Mouse (Mus musculus) neural tube, embryonic 13.5 days (tissue): ENCODE data around the gene Dlg2. TPM values are rescaled to one million over a fixed set of nuclear protein-coding genes. Genes with fewer than 3 reads are reported as not detected.

ENCODE experiments used
- ATAC-seq: fragments of 200-750 bp; cut with Nextera tagmentation; 2 replicates; pipeline ENCODE4 v1.8.0; 2017; ENCODE audit warnings: low read depth, mild to moderate bottlenecking, moderate TSS enrichment, moderate library complexity
- H3K27ac ChIP-seq: fragments of 300-500 bp; sonication (generic); replicated peaks from 2 replicates; pipeline ENCODE4 v1.5.1; 2015; ENCODE audit warnings: moderate library complexity, mild to moderate bottlenecking, inconsistent platforms
- H3K27me3 ChIP-seq: fragments of 300-500 bp; sonication (generic); 2 replicates; pipeline ENCODE4 v1.6.1; 2015; ENCODE audit warnings: mild to moderate bottlenecking, inconsistent platforms
- H3K36me3 ChIP-seq: fragments of 300-500 bp; sonication (generic); 2 replicates; pipeline ENCODE4 v1.6.1; 2015; ENCODE audit warnings: mild to moderate bottlenecking, inconsistent platforms
- H3K4me1 ChIP-seq: fragments of 300-500 bp; sonication (generic); replicated peaks from 2 replicates; pipeline ENCODE4 v1.6.1; 2015; ENCODE audit warnings: inconsistent platforms
- H3K4me2 ChIP-seq: fragments of 300-500 bp; sonication (generic); 2 replicates; pipeline ENCODE4 v1.6.1; 2015; ENCODE audit warnings: inconsistent platforms, mild to moderate bottlenecking, moderate library complexity
- H3K4me3 ChIP-seq: fragments of 300-500 bp; sonication (generic); 2 replicates; pipeline ENCODE4 v1.5.1; 2015; ENCODE audit warnings: mild to moderate bottlenecking, inconsistent platforms
- H3K9ac ChIP-seq: fragments of 300-500 bp; sonication (generic); 2 replicates; pipeline ENCODE4 v1.6.1; 2015; ENCODE audit warnings: moderate library complexity, mild to moderate bottlenecking, inconsistent platforms
- H3K9me3 ChIP-seq: fragments of 300-500 bp; sonication (generic); 2 replicates; pipeline ENCODE4 v1.6.1; 2016; ENCODE audit warnings: inconsistent platforms
- WGBS: fragments of 180-500 bp; shearing (Covaris S2); methylation state at CpG from one replicate; pipeline ENCODE4 v1.1.7; 2015; 5-methylcytosine and 5-hydroxymethylcytosine counted together
- polyA plus RNA-seq: library from polyadenylated mRNA; unstranded; fragments of >200 nt; fragmentation: Nextera tagmentation; extraction: Ambion mirVana; gene quantifications from 2 replicates; pipeline ENCODE4 v1.2.1, GENCODE M21; 2015

The Dlg2 gene
- polyA plus RNA-seq, 1 experiment from 2014 or later = 13.9 TPM

- Histone ChIP-seq H3K4me1 (peaks cover 24% of the 10 kb centered on the region), H3K27ac (no peak overlapping the region), H3K36me3 (no peaks in the 10 kb centered on the region), H3K27me3 (peaks cover 25% of the 10 kb centered on the region), H3K9me3 (no peaks in the 10 kb centered on the region), H3K9ac (peak overlapping the region; percentile 53), H3K4me2 (peak overlapping the region; percentile 60), H3K4me3 (peak overlapping the region; percentile 33)
- 19% methylated on average over 29 of the region's 29 CpGs for WGBS
- peak; percentile 60 for ATAC-seq
Measured at GRCm38 (mm10) chr7:92180591-92181587, 1704.4 kb downstream of the Dlg2 start.

DNA sequence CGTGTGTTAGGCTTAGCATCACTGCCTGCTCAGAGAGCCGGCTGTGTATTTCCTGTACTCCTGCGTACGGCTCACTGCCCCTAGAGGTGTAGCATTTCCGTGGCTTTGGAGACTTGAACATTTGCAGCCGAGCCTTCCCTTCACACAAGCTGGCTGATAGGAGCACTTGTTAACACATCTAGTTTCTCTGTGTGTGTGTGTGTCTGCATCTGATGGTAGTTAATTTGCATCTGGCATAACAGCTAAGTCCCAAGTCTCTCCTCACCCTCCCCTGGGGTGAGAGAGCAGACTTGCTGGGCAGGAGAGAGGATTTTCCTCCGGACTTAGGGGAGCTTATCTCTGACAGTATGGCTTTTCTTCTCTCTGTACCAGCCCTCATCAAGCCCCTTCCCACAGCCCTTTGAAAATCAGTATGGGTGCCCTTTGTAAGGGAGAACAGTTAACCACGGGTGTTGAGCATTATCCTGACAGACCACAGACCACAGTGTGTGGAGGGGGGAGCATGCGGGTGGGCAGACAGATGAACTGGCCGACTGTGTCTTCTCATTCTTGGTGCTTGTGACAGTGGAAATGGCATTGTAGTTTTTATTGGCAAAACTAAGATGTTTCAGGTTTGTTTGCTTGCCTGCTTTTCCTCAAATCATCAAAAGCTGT lies 1705.6 kb downstream of the Dlg2 start:
- H3K4me3 ChIP-seq = 0 out of 2 replicates have a peak overlapping the region, but pooled peaks have one; percentile 3
- peaks cover 24% of the 10 kb centered on the region for H3K4me1 ChIP-seq
- no peaks in the 10 kb centered on the region for H3K36me3 ChIP-seq
- H3K27ac ChIP-seq = no peak overlapping the region
- no peaks in the 10 kb centered on the region for H3K9me3 ChIP-seq
- H3K27me3 ChIP-seq = peaks cover 25% of the 10 kb centered on the region
- H3K9ac ChIP-seq = no peak overlapping the region
- WGBS = 17% methylated on average over 10 of the region's 10 CpGs
- ATAC-seq = peak; percentile 23; the same call in 1 of the 2 replicates
- peak overlapping the region; percentile 60 for H3K4me2 ChIP-seq

DNA sequence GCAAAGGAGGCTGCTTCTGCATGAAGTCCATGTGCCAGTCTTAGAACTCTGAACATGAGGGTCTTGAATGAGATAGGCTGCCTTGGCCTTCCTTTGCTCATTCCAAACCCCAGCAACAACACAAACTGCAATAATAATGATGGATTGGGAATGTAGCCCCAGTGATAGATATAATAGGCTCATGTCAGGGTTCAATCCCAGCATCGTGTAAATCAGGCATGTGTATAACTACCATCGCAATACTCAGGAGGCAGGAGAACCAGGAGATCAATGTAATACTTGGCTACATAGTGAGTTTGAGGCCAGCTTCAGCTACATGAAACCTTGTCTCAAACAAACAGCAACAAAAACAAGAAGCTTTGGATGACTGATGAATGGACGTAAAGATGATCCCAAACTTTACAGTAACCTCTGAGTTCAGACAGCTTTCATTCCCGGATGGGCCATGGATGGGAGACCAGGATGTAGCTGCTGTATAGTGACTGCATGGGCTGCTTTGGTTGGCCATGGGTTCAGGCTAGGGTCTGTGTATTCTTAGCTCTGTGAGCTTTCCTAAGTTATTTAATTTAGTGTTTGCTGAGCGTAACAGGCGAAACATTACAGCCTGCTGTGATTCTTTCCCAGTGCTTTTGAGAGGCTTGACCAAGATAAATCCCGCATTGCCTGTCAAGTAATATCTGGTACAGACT lies 1708.0 kb downstream of the Dlg2 start:
- H3K27ac ChIP-seq = no peak overlapping the region
- H3K4me3 ChIP-seq = no peak overlapping the region
- peaks cover 24% of the 10 kb centered on the region for H3K4me1 ChIP-seq
- no peak overlapping the region for H3K4me2 ChIP-seq
- H3K9me3 ChIP-seq = no peaks in the 10 kb centered on the region
- ATAC-seq = no peak
- 81% methylated on average over 7 of the region's 7 CpGs for WGBS
- no peaks in the 10 kb centered on the region for H3K36me3 ChIP-seq
- no peak overlapping the region for H3K9ac ChIP-seq
- H3K27me3 ChIP-seq = peaks cover 25% of the 10 kb centered on the region

GRCm38 (mm10) chr7:92186341-92186740 lies 1709.9 kb downstream of the Dlg2 start:
- no peak overlapping the region for H3K4me3 ChIP-seq
- H3K27ac ChIP-seq = no peak overlapping the region
- no peaks in the 10 kb centered on the region for H3K9me3 ChIP-seq
- H3K4me2 ChIP-seq = no peak overlapping the region
- ATAC-seq = no peak
- no peak overlapping the region for H3K9ac ChIP-seq
- H3K36me3 ChIP-seq = no peaks in the 10 kb centered on the region
- WGBS = 85% methylated on average over 5 of the region's 5 CpGs
- H3K4me1 ChIP-seq = peaks cover 10% of the 10 kb centered on the region
- H3K27me3 ChIP-seq = peaks cover 7% of the 10 kb centered on the region; the same call in 1 of the 2 replicates

- no peak overlapping the region for H3K9ac ChIP-seq
- WGBS = 72% methylated on average over 6 of the region's 6 CpGs
- H3K36me3 ChIP-seq = no peaks in the 10 kb centered on the region
- H3K27me3 ChIP-seq = no peaks in the 10 kb centered on the region
- no peak overlapping the region for H3K4me2 ChIP-seq
- H3K4me3 ChIP-seq = no peak overlapping the region
- no peak for ATAC-seq
- H3K4me1 ChIP-seq = no peaks in the 10 kb centered on the region
- H3K9me3 ChIP-seq = no peaks in the 10 kb centered on the region
- H3K27ac ChIP-seq = no peak overlapping the region
Measured at GRCm38 (mm10) chr7:92189149-92189548, 1712.7 kb downstream of the Dlg2 start.

DNA sequence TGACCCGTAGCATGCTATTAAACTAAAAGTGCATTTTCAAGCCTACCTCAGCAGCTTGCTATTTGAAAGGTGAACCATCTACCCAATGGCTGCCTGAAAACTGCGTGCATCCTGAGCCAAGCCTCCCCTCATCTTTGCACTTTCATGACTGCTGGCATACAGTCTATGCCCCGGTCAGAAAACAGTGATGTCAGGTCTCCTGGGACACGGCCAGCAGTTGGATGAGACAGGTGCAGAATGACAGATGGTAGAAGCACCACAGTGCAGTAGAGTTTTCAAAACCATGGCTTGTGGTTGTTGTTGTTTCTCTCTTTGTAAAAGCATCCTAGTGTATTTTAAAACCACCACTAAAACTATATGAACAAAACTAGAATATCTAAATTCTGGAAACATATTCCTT lies 1719.5 kb downstream of the Dlg2 start:
- Histone ChIP-seq H3K4me2 (no peak overlapping the region), H3K4me1 (no peaks in the 10 kb centered on the region), H3K9me3 (no peaks in the 10 kb centered on the region), H3K27ac (no peak overlapping the region), H3K36me3 (no peaks in the 10 kb centered on the region), H3K4me3 (no peak overlapping the region), H3K9ac (no peak overlapping the region), H3K27me3 (no peaks in the 10 kb centered on the region)
- no peak for ATAC-seq
- WGBS = 77% methylated on average over 4 of the region's 4 CpGs

GRCm38 (mm10) chr7:92197621-92198020 lies 1721.1 kb downstream of the Dlg2 start:
- H3K27ac ChIP-seq = no peak overlapping the region
- H3K9me3 ChIP-seq = no peaks in the 10 kb centered on the region
- no peak overlapping the region for H3K4me2 ChIP-seq
- H3K9ac ChIP-seq = no peak overlapping the region
- H3K36me3 ChIP-seq = no peaks in the 10 kb centered on the region
- no peaks in the 10 kb centered on the region for H3K27me3 ChIP-seq
- no peak for ATAC-seq
- 71% methylated on average over 3 of the region's 3 CpGs for WGBS
- no peak overlapping the region for H3K4me3 ChIP-seq
- H3K4me1 ChIP-seq = no peaks in the 10 kb centered on the region

- Histone ChIP-seq H3K4me3 (no peak overlapping the region), H3K9ac (no peak overlapping the region), H3K36me3 (no peaks in the 10 kb centered on the region), H3K4me2 (no peak overlapping the region), H3K9me3 (no peaks in the 10 kb centered on the region), H3K27ac (no peak overlapping the region), H3K27me3 (no peaks in the 10 kb centered on the region), H3K4me1 (no peaks in the 10 kb centered on the region)
- ATAC-seq = no peak
- 67% methylated on average over 1 of the region's 1 CpGs for WGBS
Measured at GRCm38 (mm10) chr7:92199131-92199530, 1722.7 kb downstream of the Dlg2 start.

- no peak for ATAC-seq
- no peak overlapping the region for H3K9ac ChIP-seq
- WGBS = 86% methylated on average over 5 of the region's 5 CpGs
Measured at GRCm38 (mm10) chr7:92210701-92211100, 1734.2 kb downstream of the Dlg2 start.

DNA sequence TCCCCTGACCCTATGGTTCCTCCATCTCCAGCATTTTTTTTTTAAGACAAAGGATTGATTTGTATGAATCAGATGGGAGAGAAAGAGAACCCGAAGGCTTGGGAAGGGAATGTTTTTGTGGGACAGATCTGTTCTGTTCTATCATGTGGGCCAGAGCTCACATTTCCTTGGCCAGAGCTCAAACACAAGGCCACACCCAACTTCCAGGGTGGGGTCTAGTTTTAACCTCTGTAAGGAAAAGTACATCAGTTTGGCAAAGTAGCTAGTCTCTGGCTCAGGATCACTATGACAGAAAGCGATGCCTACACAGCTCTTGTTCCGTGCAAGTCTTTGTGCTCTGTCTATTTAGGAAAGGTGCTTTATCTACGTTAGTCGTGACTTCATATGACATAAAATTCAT lies 1737.3 kb downstream of the Dlg2 start:
- WGBS = 89% methylated on average over 5 of the region's 5 CpGs

More at GRCm38 (mm10) chr7:92210701-92211100, 1734.2 kb downstream of the Dlg2 start:
- no peak overlapping the region for H3K4me3 ChIP-seq
- H3K4me1 ChIP-seq = no peaks in the 10 kb centered on the region
- H3K27ac ChIP-seq = no peak overlapping the region
- no peak overlapping the region for H3K4me2 ChIP-seq
- H3K36me3 ChIP-seq = no peaks in the 10 kb centered on the region
- H3K9me3 ChIP-seq = no peaks in the 10 kb centered on the region
- no peaks in the 10 kb centered on the region for H3K27me3 ChIP-seq

GRCm38 (mm10) chr7:92218171-92218570 lies 1741.7 kb downstream of the Dlg2 start:
- H3K4me2 ChIP-seq = no peak overlapping the region
- H3K4me1 ChIP-seq = no peaks in the 10 kb centered on the region
- no peak overlapping the region for H3K9ac ChIP-seq
- no peaks in the 10 kb centered on the region for H3K36me3 ChIP-seq
- no peaks in the 10 kb centered on the region for H3K9me3 ChIP-seq
- H3K27ac ChIP-seq = no peak overlapping the region
- no peak for ATAC-seq
- no peaks in the 10 kb centered on the region for H3K27me3 ChIP-seq
- H3K4me3 ChIP-seq = no peak overlapping the region

More for the DNA sequence above, 1737.3 kb downstream of the Dlg2 start:
- H3K4me2 ChIP-seq = no peak overlapping the region
- H3K9ac ChIP-seq = no peak overlapping the region
- no peaks in the 10 kb centered on the region for H3K27me3 ChIP-seq
- no peak overlapping the region for H3K27ac ChIP-seq
- ATAC-seq = no peak
- no peaks in the 10 kb centered on the region for H3K36me3 ChIP-seq
- H3K4me1 ChIP-seq = no peaks in the 10 kb centered on the region
- H3K4me3 ChIP-seq = no peak overlapping the region
- no peaks in the 10 kb centered on the region for H3K9me3 ChIP-seq

GRCm38 (mm10) chr7:92220619-92221018 lies 1744.1 kb downstream of the Dlg2 start:
- Histone ChIP-seq H3K27me3 (no peaks in the 10 kb centered on the region), H3K4me3 (no peak overlapping the region), H3K36me3 (no peaks in the 10 kb centered on the region), H3K9ac (no peak overlapping the region), H3K27ac (no peak overlapping the region), H3K4me1 (no peaks in the 10 kb centered on the region), H3K9me3 (no peaks in the 10 kb centered on the region), H3K4me2 (no peak overlapping the region)
- ATAC-seq = no peak
